Mouse (Mus musculus) liver, adult 2 months (tissue): ENCODE results near the gene Nrarp. TPM values are rescaled to one million over a fixed set of nuclear protein-coding genes. Genes with fewer than 3 reads are reported as not detected.

Experiments
- DNase-seq: peaks from one replicate; pipeline ENCODE4 v3.0.0-alpha.2; 2011; ENCODE audit warnings: low read depth, low spot score; ENCODE audit errors: extremely low read depth
- H3K27ac ChIP-seq: fragments of 200-500 bp; replicated peaks from 2 replicates; pipeline ENCODE4 v1.5.1; 2012; ENCODE audit warnings: low read depth, mild to moderate bottlenecking, control low read depth, inconsistent platforms, low read length; ENCODE audit not compliant: insufficient read depth
- H3K27me3 ChIP-seq: fragments of 200-500 bp; 2 replicates; pipeline ENCODE4 v1.6.1; 2012; ENCODE audit warnings: mild to moderate bottlenecking, moderate library complexity, low read length, inconsistent platforms; ENCODE audit not compliant: control insufficient read depth, insufficient read depth
- H3K36me3 ChIP-seq: fragments of 200-500 bp; 2 replicates; pipeline ENCODE4 v1.6.1; 2012; ENCODE audit warnings: low read length, inconsistent platforms; ENCODE audit not compliant: control insufficient read depth, insufficient read depth
- H3K4me1 ChIP-seq: fragments of 200-500 bp; 2 replicates; pipeline ENCODE4 v1.6.1; 2011; ENCODE audit warnings: low read length; ENCODE audit not compliant: control insufficient read depth, insufficient read depth
- H3K4me3 ChIP-seq: fragments of 200-500 bp; 2 replicates; pipeline ENCODE4 v1.5.1; 2011; ENCODE audit warnings: low read depth, mild to moderate bottlenecking, control low read depth, low read length, moderate library complexity; ENCODE audit not compliant: insufficient read depth
- H3K79me2 ChIP-seq: fragments of 200-500 bp; 2 replicates; pipeline ENCODE4 v1.6.1; 2012; ENCODE audit warnings: inconsistent platforms, mild to moderate bottlenecking, low read length, moderate library complexity; ENCODE audit not compliant: control insufficient read depth, insufficient read depth
- H3K9ac ChIP-seq: fragments of 200-500 bp; 2 replicates; pipeline ENCODE4 v1.6.1; 2012; ENCODE audit warnings: low read depth, mild to moderate bottlenecking, control low read depth, inconsistent platforms, low read length
- CTCF ChIP-seq: fragments of 200-500 bp; IDR thresholded peaks from 2 replicates; pipeline ENCODE4 v1.5.1; 2011; ENCODE audit warnings: low read depth, low read length, control low read depth
- POLR2A ChIP-seq: fragments of 200-500 bp; IDR thresholded peaks from 2 replicates; pipeline ENCODE4 v1.6.1; 2011; ENCODE audit warnings: low read length, control low read depth; ENCODE audit not compliant: insufficient read depth; ENCODE audit errors: extremely low read depth
- WGBS: fragments of 180-500 bp; shearing (Covaris S2); methylation state at CpG from one replicate; pipeline ENCODE4 v1.1.7; 2018; 5-methylcytosine and 5-hydroxymethylcytosine counted together
- polyA plus RNA-seq: library from polyadenylated mRNA; depleted of rRNA; stranded (reverse); fragments of >200 nt; gene quantifications from 2 replicates; pipeline ENCODE4 v1.2.3, GENCODE M21; 2012
- total RNA-seq: library from RNA; depleted of rRNA; stranded (reverse); fragments of >200 nt; gene quantifications from 2 replicates; pipeline ENCODE4 v1.2.3, GENCODE M21; 2014

The Nrarp gene
- total and polyA plus RNA-seq, 2 experiments = 0.74 to 1.6 TPM

DNA sequence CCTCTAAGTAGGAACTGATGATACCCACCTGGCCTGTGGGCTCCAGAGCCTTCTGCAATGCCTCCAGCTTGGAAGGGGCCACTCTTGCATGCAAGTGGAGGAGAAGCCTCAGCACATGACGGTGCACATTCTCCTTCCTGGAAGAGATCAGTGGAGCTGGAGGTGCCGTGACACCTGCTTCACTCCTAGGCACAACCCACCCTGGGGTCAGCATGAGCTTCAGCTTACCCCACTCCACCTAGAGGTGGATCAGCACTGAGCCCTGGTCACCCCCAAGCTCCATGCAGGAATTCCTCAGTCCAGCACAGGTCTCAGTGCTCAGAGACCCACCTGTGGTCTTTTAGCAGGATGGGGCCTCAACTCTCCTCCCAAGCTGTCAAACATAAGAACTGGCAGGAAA, 20.1 kb downstream of the Nrarp start:
- Histone ChIP-seq H3K4me3 (no peak overlapping the region), H3K79me2 (no peaks in the 10 kb centered on the region), H3K9ac (no peak overlapping the region), H3K36me3 (peaks cover 25% of the 10 kb centered on the region), H3K27ac (no peak overlapping the region), H3K4me1 (0 out of 2 replicates have a peak, but pooled peaks cover 3% of the 10 kb centered on the region), H3K27me3 (no peaks in the 10 kb centered on the region)
- TF ChIP-seq CTCF (no peak), POLR2A (no peak)
- WGBS = 95% methylated on average over 2 of the region's 2 CpGs
- DNase-seq = no peak

DNA sequence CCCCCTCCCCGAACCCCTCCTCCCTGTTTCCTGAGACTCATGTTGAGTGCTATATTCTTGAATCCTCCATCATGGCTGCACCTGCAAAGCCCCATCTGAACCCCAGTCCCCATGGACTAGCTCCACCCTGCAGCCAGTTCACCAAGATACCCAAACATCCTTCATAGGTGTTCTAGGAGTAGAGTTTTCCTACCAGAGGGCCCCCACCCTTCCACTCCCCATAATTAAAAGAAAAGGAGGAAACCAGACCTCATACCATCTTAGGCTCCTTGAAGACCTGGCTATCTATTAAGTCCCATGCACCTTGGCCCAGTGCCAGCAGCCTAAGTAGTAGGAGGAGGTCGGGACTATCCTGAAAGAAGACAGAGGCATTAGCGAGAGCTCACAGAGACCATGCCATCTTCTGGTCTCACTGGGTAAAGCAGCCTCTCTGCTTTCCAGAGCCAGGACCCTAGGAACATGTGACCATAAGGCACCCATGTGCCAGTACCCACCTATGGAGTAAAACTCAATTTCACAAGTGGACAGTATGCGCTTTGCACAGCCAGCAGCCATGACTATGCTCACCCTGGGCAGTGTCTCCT, 23.2 kb downstream of the Nrarp start:
- peaks cover 25% of the 10 kb centered on the region for H3K36me3 ChIP-seq
- H3K27me3 ChIP-seq = no peaks in the 10 kb centered on the region
- no peak for TF ChIP-seq POLR2A
- TF ChIP-seq CTCF = no peak
- no peak overlapping the region for H3K27ac ChIP-seq
- no peak for DNase-seq
- no peaks in the 10 kb centered on the region for H3K79me2 ChIP-seq
- H3K9ac ChIP-seq = no peak overlapping the region
- WGBS = 74% methylated on average over 4 of the region's 4 CpGs
- no peaks in the 10 kb centered on the region for H3K4me1 ChIP-seq
- H3K4me3 ChIP-seq = no peak overlapping the region

DNA sequence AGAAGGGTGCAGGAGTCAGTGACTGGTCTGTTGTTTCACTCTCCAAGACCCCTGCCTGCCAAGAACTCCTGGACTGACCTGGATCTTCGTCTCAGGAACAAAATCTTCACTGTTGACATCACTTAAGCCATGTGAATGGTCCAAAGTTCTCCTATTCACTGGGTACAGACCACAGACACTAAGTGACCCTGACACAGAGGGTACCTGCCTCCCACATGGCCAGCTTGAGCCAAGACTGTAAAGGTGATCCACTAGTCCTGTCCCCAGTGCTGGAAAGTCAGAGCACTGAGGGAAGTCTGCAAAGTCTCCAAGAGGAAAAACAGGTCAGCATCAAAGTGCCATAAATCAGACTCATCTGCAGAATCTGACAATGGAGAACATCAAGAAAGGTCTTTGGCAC, 27.0 kb downstream of the Nrarp start:
- H3K4me1 ChIP-seq = peaks cover 10% of the 10 kb centered on the region
- TF ChIP-seq CTCF (no peak), POLR2A (no peak)
- no peak for DNase-seq
- no peak overlapping the region for H3K27ac ChIP-seq
- no peaks in the 10 kb centered on the region for H3K27me3 ChIP-seq
- 50% methylated on average over 1 of the region's 1 CpGs for WGBS
- H3K36me3 ChIP-seq = peaks cover 15% of the 10 kb centered on the region
- no peak overlapping the region for H3K9ac ChIP-seq
- H3K4me3 ChIP-seq = no peak overlapping the region
- peaks cover 16% of the 10 kb centered on the region; the same call in 1 of the 2 replicates for H3K79me2 ChIP-seq

DNA sequence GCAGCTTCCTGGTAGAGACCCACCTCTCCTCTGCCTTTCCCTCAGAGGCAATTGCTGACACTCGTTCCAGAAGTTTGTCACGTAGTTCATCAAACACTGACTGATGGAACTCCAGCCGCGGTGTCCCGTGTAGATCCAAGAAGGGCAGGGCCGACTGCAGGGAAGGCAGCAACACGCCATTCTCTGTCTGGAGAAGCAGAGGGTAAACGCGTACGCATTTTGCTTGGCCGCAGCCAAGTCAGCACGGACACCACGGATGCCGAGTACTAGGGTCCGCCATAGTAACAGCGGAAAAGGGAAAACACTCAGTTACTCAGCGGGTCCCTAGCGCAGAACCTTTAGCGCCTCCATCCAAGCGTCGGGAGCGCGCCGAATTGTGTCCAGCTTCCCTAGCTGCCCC, 30.1 kb downstream of the Nrarp start:
- Histone ChIP-seq H3K4me3 (peak overlapping the region; percentile 94), H3K79me2 (peaks cover 16% of the 10 kb centered on the region; the same call in 1 of the 2 replicates), H3K27me3 (no peaks in the 10 kb centered on the region), H3K9ac (peak overlapping the region; percentile 95), H3K27ac (peak overlapping the region; percentile 76), H3K4me1 (peaks cover 10% of the 10 kb centered on the region), H3K36me3 (peaks cover 2% of the 10 kb centered on the region; the same call in 1 of the 2 replicates)
- TF ChIP-seq CTCF = no peak
- TF ChIP-seq POLR2A = no peak
- DNase-seq = no peak
- under 1% methylated on average over 24 of the region's 24 CpGs for whole genome bisulfite sequencing

- H3K27me3 ChIP-seq = no peaks in the 10 kb centered on the region
- peaks cover 16% of the 10 kb centered on the region; the same call in 1 of the 2 replicates for H3K79me2 ChIP-seq
- H3K27ac ChIP-seq = peak within 1 kb of the TSS; percentile 76
- peaks cover 2% of the 10 kb centered on the region; the same call in 1 of the 2 replicates for H3K36me3 ChIP-seq
- WGBS = 1% methylated on average over 44 of the region's 44 CpGs
- DNase-seq = peak; percentile 75
- peaks cover 10% of the 10 kb centered on the region for H3K4me1 ChIP-seq
- no peak for TF ChIP-seq CTCF
- TF ChIP-seq POLR2A = peak; percentile 60
- H3K4me3 ChIP-seq = peak within 1 kb of the TSS; percentile 94
- peak within 1 kb of the TSS; percentile 95 for H3K9ac ChIP-seq
These were observed 30.6 kb downstream of the Nrarp start, which contains the start of gene Nelfb for GRCm38 (mm10) chr2:25211121-25211670. TSS of gene Nelfb (minus strand) at chr2:25211489.

DNA sequence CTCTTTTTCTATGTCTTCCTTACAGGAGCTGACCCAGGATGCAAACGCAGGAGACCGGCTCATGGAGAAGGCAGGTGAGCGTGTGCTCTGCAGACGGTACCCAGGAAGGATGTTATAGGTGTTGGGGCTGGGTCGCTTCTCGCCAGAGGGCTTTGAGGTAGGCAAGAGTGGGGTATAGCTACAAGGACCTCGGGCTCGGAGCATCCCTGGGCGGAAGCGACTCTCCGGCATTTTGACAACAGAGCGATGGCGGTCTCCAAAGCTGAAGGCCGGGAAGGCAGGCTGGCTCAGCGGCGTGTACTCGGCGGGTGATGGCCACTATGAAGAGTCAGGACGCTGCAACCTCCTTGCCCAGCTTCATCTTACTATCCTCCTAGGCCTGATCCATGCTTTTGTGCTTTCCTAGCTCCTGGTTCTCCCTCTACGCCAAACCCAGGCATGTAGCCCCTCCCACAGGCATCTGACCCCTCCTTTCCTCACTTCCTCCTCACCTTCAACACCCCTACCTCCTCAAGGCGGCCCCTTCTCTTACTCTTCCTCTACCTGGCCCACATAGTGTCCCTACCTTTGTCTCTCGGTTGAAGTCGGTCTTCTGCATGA, 32.8 kb downstream of the Nrarp start:
- Histone ChIP-seq H3K79me2 (peaks cover 16% of the 10 kb centered on the region; the same call in 1 of the 2 replicates), H3K36me3 (peaks cover 2% of the 10 kb centered on the region; the same call in 1 of the 2 replicates)

More for the DNA sequence above, 32.8 kb downstream of the Nrarp start:
- no peak for DNase-seq
- H3K4me1 ChIP-seq = peaks cover 10% of the 10 kb centered on the region
- no peak overlapping the region for H3K9ac ChIP-seq
- H3K27me3 ChIP-seq = no peaks in the 10 kb centered on the region
- no peak overlapping the region for H3K27ac ChIP-seq
- WGBS = 79% methylated on average over 23 of the region's 23 CpGs
- H3K4me3 ChIP-seq = no peak overlapping the region
- TF ChIP-seq POLR2A (no peak), CTCF (no peak)
